Mouse (Mus musculus): ENCODE measurements around the gene E130114P18Rik.

DNA sequence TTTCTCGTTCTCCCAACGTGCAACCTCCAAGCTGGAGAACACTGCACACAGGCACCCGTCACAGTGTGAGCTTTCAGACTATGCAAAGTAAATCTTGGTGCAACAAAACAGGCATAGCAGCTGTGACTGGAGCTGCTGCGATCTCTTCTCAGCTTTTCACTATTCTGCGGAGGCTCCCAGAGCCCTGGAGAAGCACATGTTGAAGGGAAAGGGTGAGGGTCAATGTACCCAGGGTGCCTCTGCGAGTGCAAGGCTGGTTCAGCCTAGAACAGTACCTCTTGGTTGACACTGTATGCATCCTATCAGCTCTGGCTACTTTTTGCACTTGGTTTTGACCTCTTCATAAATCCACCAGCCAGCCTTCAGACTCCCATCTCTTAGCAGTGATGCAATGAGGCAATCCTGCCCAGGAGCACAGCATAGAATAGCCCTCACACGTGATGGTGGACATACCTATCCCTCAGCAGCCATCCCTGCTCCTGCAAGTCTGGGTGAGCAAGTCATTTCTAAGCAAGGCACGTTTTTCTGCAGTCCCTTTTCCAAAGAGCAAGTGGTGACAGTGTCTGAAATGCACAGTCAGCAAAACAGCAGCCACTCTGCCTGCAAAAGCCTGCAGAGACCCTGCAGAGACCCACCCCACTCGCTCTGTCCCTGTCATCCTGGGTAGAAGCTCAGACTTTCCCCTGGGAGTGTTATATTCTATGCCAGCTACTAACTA lies 67.7 kb downstream of the E130114P18Rik start:
- no peak for TF ChIP-seq CTCF (IDR thresholded peaks at IDR 0.05; ENCODE audit: low read depth, low read length)
- TF ChIP-seq TAL1 (conservative IDR thresholded peaks at IDR 0.05; ENCODE audit: low read depth, low read length) = no peak
- TF ChIP-seq POLR2AphosphoS5 (IDR thresholded peaks at IDR 0.05; ENCODE audit: insufficient replicate concordance, low read depth, low read length) = no peak
